Mouse (Mus musculus): ENCODE measurements around the gene Prg4. TPM values are rescaled to one million over a fixed set of nuclear protein-coding genes. Genes with fewer than 3 reads are reported as not detected.

The Prg4 gene
- 0.22 and 0.49 TPM in 2 replicates for polyA plus RNA-seq (2016; fragmentation: Nextera tagmentation; extraction: Ambion mirVana)

DNA sequence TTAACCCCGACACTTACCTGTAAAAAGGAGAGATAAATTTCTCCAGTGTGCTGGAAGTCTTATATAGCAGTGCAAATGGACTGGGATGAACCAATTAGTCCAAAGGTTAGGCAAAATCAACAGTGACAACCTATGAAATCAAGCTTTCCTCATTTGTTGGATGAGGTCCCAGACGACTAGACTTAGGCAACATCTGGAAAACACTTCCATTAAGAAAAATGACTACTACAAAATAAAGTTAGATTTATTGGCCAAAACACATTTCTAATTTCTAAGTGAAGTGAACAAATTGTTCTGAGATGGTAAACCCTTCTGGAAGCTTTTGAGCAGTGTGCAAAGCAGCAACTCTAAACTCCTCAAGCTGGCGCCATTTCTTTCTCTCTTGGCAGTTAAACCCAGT, at the start of gene Prg4:
Prg4 (minus strand) TSS at position 34 of the 400 bp plus-strand sequence.
- no peaks in the 10 kb centered on the region for H3K36me3 ChIP-seq
- H3K4me3 ChIP-seq, result no peak within 1 kb of the TSS
- H3K4me1 ChIP-seq (replicated peaks), result no peaks in the 10 kb centered on the region
- 91% methylated on average over 3 of the region's 3 CpGs for WGBS
- no peaks in the 10 kb centered on the region for H3K9me3 ChIP-seq
- no peaks in the 10 kb centered on the region for H3K27me3 ChIP-seq (ENCODE audit: insufficient read depth, poor library complexity, severe bottlenecking)
- DNase-seq (ENCODE audit: low spot score), result no peak
- no peak within 1 kb of the TSS for H3K27ac ChIP-seq

- DNase-seq (ENCODE audit: low spot score), result no peak
- no peak overlapping the region for H3K4me3 ChIP-seq
- 82% methylated on average over 2 of the region's 2 CpGs for WGBS
Observed at GRCm38 (mm10) chr1:150513041-150513440, 47.1 kb upstream of the Prg4 start.

GRCm38 (mm10) chr1:150505794-150506193, 39.8 kb upstream of the Prg4 start:
- Histone ChIP-seq H3K36me3 (no peaks in the 10 kb centered on the region), H3K9me3 (no peaks in the 10 kb centered on the region), H3K4me3 (no peak overlapping the region), H3K27me3 (ENCODE audit: insufficient read depth, poor library complexity, severe bottlenecking) (no peaks in the 10 kb centered on the region), H3K27ac (no peak overlapping the region), H3K4me1 (replicated peaks) (no peaks in the 10 kb centered on the region)
- WGBS, result 68% methylated on average over 2 of the region's 2 CpGs
- no peak for DNase-seq (ENCODE audit: low spot score)

More at GRCm38 (mm10) chr1:150513041-150513440, 47.1 kb upstream of the Prg4 start:
- Histone ChIP-seq H3K27me3 (ENCODE audit: insufficient read depth, poor library complexity, severe bottlenecking) (no peaks in the 10 kb centered on the region), H3K27ac (no peak overlapping the region), H3K4me1 (replicated peaks) (no peaks in the 10 kb centered on the region), H3K9me3 (no peaks in the 10 kb centered on the region), H3K36me3 (no peaks in the 10 kb centered on the region)

DNA sequence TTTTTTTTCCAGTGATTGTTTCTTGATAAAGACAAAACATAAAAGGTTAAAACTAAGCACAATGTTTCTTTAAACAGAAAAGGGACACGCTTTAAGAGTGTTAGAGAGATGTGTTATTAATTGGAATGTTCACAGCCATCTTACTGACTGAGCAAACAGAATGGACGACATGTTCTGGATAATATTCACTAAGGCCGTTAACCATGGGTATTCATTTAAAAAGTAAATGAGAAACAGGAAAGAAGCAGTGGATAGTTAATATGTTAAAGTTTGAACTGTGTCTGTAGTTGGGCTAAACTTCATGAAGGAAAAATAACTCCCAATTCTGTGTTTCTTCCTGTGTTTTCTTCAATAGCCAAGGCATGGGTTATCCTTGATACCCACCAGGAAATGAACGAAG, 37.4 kb upstream of the Prg4 start:
- no peak overlapping the region for H3K4me3 ChIP-seq
- no peaks in the 10 kb centered on the region for H3K36me3 ChIP-seq
- H3K27me3 ChIP-seq (ENCODE audit: insufficient read depth, poor library complexity, severe bottlenecking), result no peaks in the 10 kb centered on the region
- no peaks in the 10 kb centered on the region for H3K4me1 ChIP-seq (replicated peaks)
- H3K9me3 ChIP-seq, result peaks cover 7% of the 10 kb centered on the region; the same call in 1 of the 2 replicates
- WGBS, result 87% methylated on average over 4 of the region's 4 CpGs
- H3K27ac ChIP-seq, result no peak overlapping the region
- no peak for DNase-seq (ENCODE audit: low spot score)

GRCm38 (mm10) chr1:150498177-150498576, 32.2 kb upstream of the Prg4 start:
- 83% methylated on average over 2 of the region's 2 CpGs for WGBS
- Histone ChIP-seq H3K36me3 (no peaks in the 10 kb centered on the region), H3K27me3 (ENCODE audit: insufficient read depth, poor library complexity, severe bottlenecking) (no peaks in the 10 kb centered on the region), H3K4me1 (replicated peaks) (no peaks in the 10 kb centered on the region), H3K4me3 (no peak overlapping the region), H3K9me3 (peaks cover 9% of the 10 kb centered on the region; the same call in 1 of the 2 replicates), H3K27ac (no peak overlapping the region)
- no peak for DNase-seq (ENCODE audit: low spot score)

GRCm38 (mm10) chr1:150497690-150498089, 31.7 kb upstream of the Prg4 start:
- Histone ChIP-seq H3K9me3 (peaks cover 9% of the 10 kb centered on the region; the same call in 1 of the 2 replicates), H3K27ac (no peak overlapping the region), H3K27me3 (ENCODE audit: insufficient read depth, poor library complexity, severe bottlenecking) (no peaks in the 10 kb centered on the region), H3K36me3 (no peaks in the 10 kb centered on the region), H3K4me3 (no peak overlapping the region), H3K4me1 (replicated peaks) (no peaks in the 10 kb centered on the region)
- DNase-seq (ENCODE audit: low spot score), result no peak
- WGBS, result 70% methylated on average over 2 of the region's 2 CpGs

GRCm38 (mm10) chr1:150496626-150497302, 30.8 kb upstream of the Prg4 start:
- DNase-seq (ENCODE audit: low spot score), result no peak
- 87% methylated on average over 6 of the region's 6 CpGs for WGBS
- no peak overlapping the region for H3K4me3 ChIP-seq
- H3K36me3 ChIP-seq, result no peaks in the 10 kb centered on the region
- peaks cover 9% of the 10 kb centered on the region; the same call in 1 of the 2 replicates for H3K9me3 ChIP-seq
- H3K27me3 ChIP-seq (ENCODE audit: insufficient read depth, poor library complexity, severe bottlenecking), result no peaks in the 10 kb centered on the region
- H3K27ac ChIP-seq, result no peak overlapping the region
- no peaks in the 10 kb centered on the region for H3K4me1 ChIP-seq (replicated peaks)

DNA sequence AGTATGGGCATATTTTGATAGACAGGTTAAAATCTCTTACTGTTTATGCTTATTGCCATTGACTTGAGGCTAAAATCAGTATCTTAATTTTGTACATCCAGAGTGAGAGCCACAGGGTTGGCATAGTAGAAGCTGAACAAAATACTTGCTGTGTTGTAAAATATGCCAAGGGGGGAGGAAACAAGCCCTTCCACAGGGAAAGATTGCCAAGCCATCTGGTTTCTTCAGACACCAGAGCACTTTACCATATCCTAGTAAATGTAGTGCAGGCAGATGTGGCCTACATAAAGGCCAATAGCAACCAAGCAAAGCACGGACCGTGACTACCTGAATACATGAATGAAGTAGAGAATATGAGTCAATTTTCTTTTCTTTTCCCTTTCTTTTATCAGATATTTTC, 23.2 kb upstream of the Prg4 start:
- H3K36me3 ChIP-seq, result no peaks in the 10 kb centered on the region
- H3K27ac ChIP-seq, result no peak overlapping the region
- H3K4me1 ChIP-seq (replicated peaks), result no peaks in the 10 kb centered on the region
- H3K27me3 ChIP-seq (ENCODE audit: insufficient read depth, poor library complexity, severe bottlenecking), result no peaks in the 10 kb centered on the region
- no peak for DNase-seq (ENCODE audit: low spot score)
- 90% methylated on average over 2 of the region's 2 CpGs for WGBS
- no peaks in the 10 kb centered on the region for H3K9me3 ChIP-seq
- no peak overlapping the region for H3K4me3 ChIP-seq

DNA sequence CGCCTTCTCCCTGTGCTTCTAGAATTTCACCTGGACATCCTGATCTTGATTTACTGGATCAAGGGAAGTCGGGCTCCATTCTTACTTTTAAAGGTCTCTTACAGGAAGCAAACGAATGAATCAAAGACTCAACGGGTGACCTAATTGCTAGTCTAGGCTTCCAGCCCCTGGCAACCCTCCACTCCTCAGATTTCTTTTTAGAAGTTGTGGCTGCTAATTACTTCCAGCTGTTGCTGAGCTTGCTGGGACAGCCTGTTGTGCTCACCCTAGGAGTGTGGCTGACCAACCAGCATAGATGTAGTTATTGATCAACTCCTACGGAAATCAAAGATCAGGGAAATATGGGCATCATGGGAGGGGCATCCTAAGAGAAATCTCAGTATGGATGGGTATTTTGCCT, 14.7 kb upstream of the Prg4 start:
- no peaks in the 10 kb centered on the region for H3K36me3 ChIP-seq
- H3K27me3 ChIP-seq (ENCODE audit: insufficient read depth, poor library complexity, severe bottlenecking), result no peaks in the 10 kb centered on the region
- no peaks in the 10 kb centered on the region for H3K9me3 ChIP-seq
- H3K4me3 ChIP-seq, result no peak overlapping the region
- DNase-seq (ENCODE audit: low spot score), result no peak
- no peak overlapping the region for H3K27ac ChIP-seq
- H3K4me1 ChIP-seq (replicated peaks), result 0 out of 2 replicates have a peak, but pooled peaks cover 2% of the 10 kb centered on the region
- 68% methylated on average over 5 of the region's 5 CpGs for WGBS

- H3K27ac ChIP-seq, result no peak overlapping the region
- H3K9me3 ChIP-seq, result peaks cover 8% of the 10 kb centered on the region; the same call in 1 of the 2 replicates
- DNase-seq (ENCODE audit: low spot score), result no peak
- no peaks in the 10 kb centered on the region for H3K36me3 ChIP-seq
- no peaks in the 10 kb centered on the region for H3K27me3 ChIP-seq (ENCODE audit: insufficient read depth, poor library complexity, severe bottlenecking)
- H3K4me3 ChIP-seq, result no peak overlapping the region
- 90% methylated on average over 7 of the region's 7 CpGs for WGBS
- H3K4me1 ChIP-seq (replicated peaks), result no peaks in the 10 kb centered on the region
Observed at GRCm38 (mm10) chr1:150472525-150472924, 6.6 kb upstream of the Prg4 start.

GRCm38 (mm10) chr1:150469992-150470391, 4.0 kb upstream of the Prg4 start:
- H3K27me3 ChIP-seq (ENCODE audit: insufficient read depth, poor library complexity, severe bottlenecking), result no peaks in the 10 kb centered on the region
- DNase-seq (ENCODE audit: low spot score), result no peak
- no peak overlapping the region for H3K27ac ChIP-seq
- H3K4me3 ChIP-seq, result no peak overlapping the region
- no peaks in the 10 kb centered on the region for H3K36me3 ChIP-seq
- H3K4me1 ChIP-seq (replicated peaks), result no peaks in the 10 kb centered on the region
- H3K9me3 ChIP-seq, result peaks cover 5% of the 10 kb centered on the region; the same call in 1 of the 2 replicates
- WGBS, result 90% methylated on average over 3 of the region's 3 CpGs

- Histone ChIP-seq H3K36me3 (no peaks in the 10 kb centered on the region), H3K4me1 (replicated peaks) (no peaks in the 10 kb centered on the region), H3K27me3 (ENCODE audit: insufficient read depth, poor library complexity, severe bottlenecking) (no peaks in the 10 kb centered on the region), H3K27ac (no peak overlapping the region), H3K9me3 (no peaks in the 10 kb centered on the region), H3K4me3 (no peak overlapping the region)
- DNase-seq (ENCODE audit: low spot score), result no peak
- 91% methylated on average over 10 of the region's 10 CpGs for WGBS
Observed at GRCm38 (mm10) chr1:150465364-150465763, 601 bp downstream of the Prg4 start.

DNA sequence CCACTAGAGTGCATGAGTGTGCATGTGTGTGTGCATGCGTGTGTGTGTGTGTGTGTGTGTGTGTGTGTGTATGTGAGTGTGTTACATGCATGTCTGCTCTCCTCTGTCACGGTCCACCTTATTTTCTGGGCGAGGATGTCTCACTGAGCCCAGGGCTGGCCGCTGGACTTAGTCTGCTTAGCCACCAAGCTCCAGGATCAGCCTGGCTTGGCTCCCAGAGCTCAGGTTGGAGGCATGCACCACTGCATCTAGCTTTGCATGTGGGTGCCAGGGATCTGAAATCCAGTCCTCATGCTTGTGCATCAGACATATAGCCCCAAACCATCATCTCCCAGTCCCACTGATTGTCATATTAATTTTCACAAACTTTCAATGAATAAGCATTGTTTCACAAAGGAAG, 2.3 kb downstream of the Prg4 start:
- WGBS, result 87% methylated on average over 4 of the region's 4 CpGs
- no peak for DNase-seq (ENCODE audit: low spot score)
- no peaks in the 10 kb centered on the region for H3K36me3 ChIP-seq
- H3K27me3 ChIP-seq (ENCODE audit: insufficient read depth, poor library complexity, severe bottlenecking), result no peaks in the 10 kb centered on the region
- H3K9me3 ChIP-seq, result no peaks in the 10 kb centered on the region
- no peak overlapping the region for H3K4me3 ChIP-seq
- no peaks in the 10 kb centered on the region for H3K4me1 ChIP-seq (replicated peaks)
- H3K27ac ChIP-seq, result no peak overlapping the region

Measured in hindbrain, embryonic 10.5 days (tissue).